In the genomic region with DNA sequence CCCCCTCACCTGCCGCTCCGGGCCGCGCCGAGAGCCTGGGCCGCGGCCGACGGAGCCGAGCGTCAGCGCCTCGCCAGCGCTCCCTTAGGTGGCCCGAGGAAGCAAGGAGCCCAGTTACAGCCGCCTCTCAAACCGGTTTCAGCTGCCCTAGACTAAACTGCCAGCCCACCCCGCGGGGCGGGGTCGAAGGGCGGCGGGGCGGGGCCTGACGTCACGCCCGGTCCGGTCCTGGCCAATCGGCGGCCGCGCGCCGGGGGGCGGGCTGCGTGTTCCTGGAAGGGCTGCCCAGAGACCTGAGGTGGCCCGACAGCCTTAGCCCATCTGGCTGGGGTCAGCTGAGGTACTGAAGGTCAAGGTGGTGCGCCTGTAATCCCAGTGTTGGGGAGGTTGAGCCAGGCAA, we compare ENCODE assay signal across 8 mouse cellular contexts. TPM values are rescaled to one million over a fixed set of nuclear protein-coding genes. Genes with fewer than 3 reads are reported as not detected.
DNase-seq lines count a peak whose midpoint lies in the region; ATAC-seq lines count a peak whose summit lies in the region.

No protein-coding gene starts in this region.

- ATAC-seq in intestine, embryonic 14.5 days (replicated peaks; ENCODE audit: low FRiP score, low TSS enrichment, low read depth), result peak; percentile 99

- no peaks in the 10 kb centered on the region for H3K36me3 ChIP-seq in intestine, embryonic 14.5 days (ENCODE audit: control insufficient read depth, insufficient read depth, low read length)

- H3K4me3 ChIP-seq in intestine, embryonic 14.5 days (ENCODE audit: low read depth, low read length), result peak overlapping the region; percentile 60

- peak overlapping the region; percentile 92 for H3K9ac ChIP-seq in intestine, embryonic 14.5 days (ENCODE audit: low read length)

- no peaks in the 10 kb centered on the region for H3K9me3 ChIP-seq in intestine, embryonic 14.5 days (ENCODE audit: control insufficient read depth, low read length)

- no peaks in the 10 kb centered on the region for H3K27me3 ChIP-seq in intestine, embryonic 14.5 days (replicated peaks; ENCODE audit: control insufficient read depth, insufficient read depth, low read length)

- H3K27ac ChIP-seq in intestine, embryonic 14.5 days (ENCODE audit: low read depth), result peak overlapping the region; percentile 98

- intact Hi-C loops in gastrocnemius, postnatal 14 days (cut with DNase I; ENCODE audit: low total_unique reads), result loop anchor here (10.0 kb wide), 1 partner anchor 127 kb away; no protein-coding TSS in a partner anchor
- intact Hi-C loops in left cerebral cortex, postnatal 14 days (cut with DNase I), result loop anchor here (5.0 kb wide), 2 partner anchors 109 to 124 kb away; a partner anchor contains a TSS

- WGBS in intestine, embryonic 14.5 days, result 2% methylated on average over 32 of the region's 38 CpGs

- peak; percentile 96 for DNase-seq in adipocyte (ENCODE audit: low spot score)
- peak; percentile 90 for DNase-seq in embryo, embryonic 10 days (ENCODE audit: low spot score)
- DNase-seq in gastrocnemius, postnatal 14 days, result peak; percentile 96
- peak; percentile 99 for DNase-seq in intestine, embryonic 14.5 days (ENCODE audit: low spot score)
- peak; percentile 96 to 98 for DNase-seq in left cerebral cortex, postnatal 14 days (ENCODE audit: low spot score in 2 of 2)
- DNase-seq in mesoderm, embryonic 11.5 days (ENCODE audit: low read depth, low spot score), result peak; percentile 93
- DNase-seq in right cerebral cortex, postnatal 36 days (ENCODE audit: low spot score in 2 of 2), result peak; percentile 93 to 94
- peak; percentile 95 for DNase-seq in yolk sac, embryonic 10.5 days (ENCODE audit: low spot score)

- H3K4me1 ChIP-seq in intestine, embryonic 14.5 days (replicated peaks; ENCODE audit: control insufficient read depth, insufficient read depth, low read length), result peaks cover 13% of the 10 kb centered on the region; the same call in 1 of the 2 replicates

- H3K4me2 ChIP-seq in intestine, embryonic 14.5 days (ENCODE audit: low read length), result peak overlapping the region; percentile 65

RNA-seq across cellular contexts. Expression of a gene that starts 9.5 kb away (rescaled TPM):
- 10 to 100 TPM; 68.7 to 92.7 TPM for total RNA-seq in gastrocnemius, postnatal 14 days (2021)
- 29.2 and 30.7 TPM in 2 replicates for polyA plus RNA-seq in intestine, embryonic 14.5 days (2014; fragmentation: Nextera tagmentation; extraction: Ambion mirVana)
- total RNA-seq in left cerebral cortex, postnatal 14 days (2021), result 100 to 1,000 TPM; 120 to 135 TPM

Comparison
In these comparisons a context has a peak if more than half of its experiments do, and no peak if none do; other contexts are left out.
1. Peak in every context shown above with its lines: DNase-seq, ATAC-seq, H3K4me3 ChIP-seq and H3K27ac ChIP-seq.